Mouse (Mus musculus): ENCODE data around the gene Vmn1r180. TPM values are rescaled to one million over a fixed set of nuclear protein-coding genes. Genes with fewer than 3 reads are reported as not detected.
A peak's percentile ranks its signal among the peaks of the same experiment; 100 is the strongest.
"Not testable (repeated sequence)": the region's sequence is repeated elsewhere in the genome, so short reads cannot be mapped to it uniquely, and the experiment has no call there.

Vmn1r180 gene
- not detected in 2 replicates for polyA plus RNA-seq (2015; fragmentation: Nextera tagmentation; extraction: Ambion mirVana)

DNA sequence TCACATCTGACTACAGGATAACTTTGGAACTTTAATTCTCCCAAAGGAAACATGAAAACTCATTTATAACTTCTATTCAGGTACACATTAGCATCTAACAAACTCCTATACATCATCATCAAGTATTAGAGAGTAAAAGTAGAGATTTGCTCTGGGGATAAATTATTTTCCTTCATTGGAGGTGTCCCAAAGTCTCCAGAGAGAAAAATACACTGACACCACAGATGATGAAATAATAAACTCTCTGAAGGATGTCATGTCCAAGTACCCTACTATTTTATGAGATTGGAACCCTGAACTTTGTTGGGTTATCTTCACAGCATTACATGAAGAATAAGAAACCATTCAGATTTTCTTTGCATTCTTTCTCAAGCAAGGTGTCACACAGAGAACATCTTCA, at the start of gene Vmn1r180:
Gene Vmn1r180 (plus strand): TSS at position 301 of the 400 bp plus-strand sequence.
- no peaks in the 10 kb centered on the region for H3K27me3 ChIP-seq (ENCODE audit: control insufficient read depth, insufficient read depth, low read length)
- ATAC-seq (ENCODE audit: low FRiP score, low TSS enrichment) (no peak), DNase-seq (ENCODE audit: low spot score) (no peak)
- H3K36me3 ChIP-seq (ENCODE audit: control insufficient read depth, insufficient read depth, low read length) = no peaks in the 10 kb centered on the region
- no peak within 1 kb of the TSS for H3K4me2 ChIP-seq (replicated peaks; ENCODE audit: low read depth)
- TF ChIP-seq CTCF (IDR thresholded peaks at IDR 0.05; ENCODE audit: low read depth) (no peak), EP300 (optimal IDR thresholded peaks at IDR 0.05) (no peak)
- H3K9me3 ChIP-seq (ENCODE audit: control insufficient read depth, low read length) = no peaks in the 10 kb centered on the region
- H3K27ac ChIP-seq (replicated peaks) = no peak within 1 kb of the TSS
- H3K4me3 ChIP-seq (ENCODE audit: low read depth, low read length) = no peak within 1 kb of the TSS
- H3K4me1 ChIP-seq (replicated peaks; ENCODE audit: control insufficient read depth, insufficient read depth) = no peaks in the 10 kb centered on the region
- no peak within 1 kb of the TSS for H3K9ac ChIP-seq (ENCODE audit: low read length)

DNA sequence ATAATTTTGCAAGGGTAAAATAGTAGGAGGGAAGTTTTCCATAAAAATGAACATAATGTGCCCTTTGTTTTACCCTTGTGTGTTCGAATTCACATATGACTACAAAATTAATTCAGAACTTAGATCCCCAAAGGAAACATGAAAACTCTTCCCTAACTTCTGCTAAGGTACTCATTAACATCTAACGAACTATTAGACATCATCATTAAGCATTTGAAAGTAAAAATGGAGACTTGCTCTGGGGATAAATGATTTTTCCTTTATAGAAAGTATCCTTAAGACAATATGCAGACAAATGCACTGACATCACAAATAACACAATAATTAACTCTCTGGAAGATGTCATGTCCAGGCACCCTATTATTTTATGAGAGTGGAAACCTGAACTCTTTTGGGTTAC, 23.8 kb upstream of the Vmn1r180 start, which contains the start of gene Vmn1r179:
Gene Vmn1r179 (plus strand): TSS at position 301 of the 400 bp plus-strand sequence.
- ATAC-seq (ENCODE audit: low FRiP score, low TSS enrichment) = no peak
- no peaks in the 10 kb centered on the region for H3K9me3 ChIP-seq (ENCODE audit: control insufficient read depth, low read length)
- TF ChIP-seq CTCF (IDR thresholded peaks at IDR 0.05; ENCODE audit: low read depth) (no peak), EP300 (optimal IDR thresholded peaks at IDR 0.05) (no peak)
- no peaks in the 10 kb centered on the region for H3K27me3 ChIP-seq (ENCODE audit: control insufficient read depth, insufficient read depth, low read length)
- H3K36me3 ChIP-seq (ENCODE audit: control insufficient read depth, insufficient read depth, low read length) = no peaks in the 10 kb centered on the region
- no peak within 1 kb of the TSS for H3K4me3 ChIP-seq (ENCODE audit: low read depth, low read length)
- DNase-seq (ENCODE audit: low spot score) = no peak
- no peak within 1 kb of the TSS for H3K27ac ChIP-seq (replicated peaks)
- WGBS = 30% methylated on average over 2 of the region's 2 CpGs
- H3K9ac ChIP-seq (ENCODE audit: low read length) = no peak within 1 kb of the TSS
- no peak within 1 kb of the TSS for H3K4me2 ChIP-seq (replicated peaks; ENCODE audit: low read depth)
- H3K4me1 ChIP-seq (replicated peaks; ENCODE audit: control insufficient read depth, insufficient read depth) = no peaks in the 10 kb centered on the region

DNA sequence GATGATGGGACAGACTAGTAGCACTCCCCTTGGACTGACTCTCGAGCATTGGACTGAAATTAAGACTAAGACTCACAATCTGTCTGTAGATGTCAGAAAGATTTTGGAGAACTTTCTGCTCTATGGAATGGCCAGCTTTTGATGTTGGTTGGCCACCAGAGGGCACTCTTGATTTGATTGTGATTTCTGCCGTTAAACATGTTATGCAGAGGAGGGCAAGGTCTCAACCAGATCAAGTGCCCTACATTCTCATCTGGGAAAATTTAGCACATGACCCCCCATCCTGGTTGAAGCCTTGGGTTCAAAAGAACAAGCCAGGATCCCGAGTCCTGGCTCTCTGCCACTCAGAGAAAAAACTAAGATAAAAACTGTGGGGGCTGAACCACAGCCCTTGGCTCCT, 17.6 kb downstream of the Vmn1r180 start:
- peak; percentile 61 for TF ChIP-seq CTCF (IDR thresholded peaks at IDR 0.05; ENCODE audit: low read depth)

GRCm38 (mm10) chr7:23974315-23974714, 23.9 kb downstream of the Vmn1r180 start, which contains the start of gene Vmn1r181:
Vmn1r181 (plus strand) TSS chr7:23974615.
- H3K36me3 ChIP-seq (ENCODE audit: control insufficient read depth, insufficient read depth, low read length); H3K4me1 ChIP-seq (replicated peaks; ENCODE audit: control insufficient read depth, insufficient read depth); H3K4me2 ChIP-seq (replicated peaks; ENCODE audit: low read depth); ATAC-seq (ENCODE audit: low FRiP score, low TSS enrichment); H3K4me3 ChIP-seq (ENCODE audit: low read depth, low read length); DNase-seq (ENCODE audit: low spot score); H3K27ac ChIP-seq (replicated peaks); H3K27me3 ChIP-seq (ENCODE audit: control insufficient read depth, insufficient read depth, low read length); H3K9ac ChIP-seq (ENCODE audit: low read length); H3K9me3 ChIP-seq (ENCODE audit: control insufficient read depth, low read length): not testable (repeated sequence)
- WGBS = 76% methylated on average over 8 of the region's 9 CpGs

More for the DNA sequence above, 17.6 kb downstream of the Vmn1r180 start:
- H3K4me1 ChIP-seq (replicated peaks; ENCODE audit: control insufficient read depth, insufficient read depth); H3K9me3 ChIP-seq (ENCODE audit: control insufficient read depth, low read length); H3K4me3 ChIP-seq (ENCODE audit: low read depth, low read length); H3K9ac ChIP-seq (ENCODE audit: low read length); H3K4me2 ChIP-seq (replicated peaks; ENCODE audit: low read depth); ATAC-seq (ENCODE audit: low FRiP score, low TSS enrichment); DNase-seq (ENCODE audit: low spot score); H3K27ac ChIP-seq (replicated peaks); H3K36me3 ChIP-seq (ENCODE audit: control insufficient read depth, insufficient read depth, low read length); H3K27me3 ChIP-seq (ENCODE audit: control insufficient read depth, insufficient read depth, low read length): not testable (repeated sequence)
- WGBS = 41% methylated on average over 3 of the region's 3 CpGs

DNA sequence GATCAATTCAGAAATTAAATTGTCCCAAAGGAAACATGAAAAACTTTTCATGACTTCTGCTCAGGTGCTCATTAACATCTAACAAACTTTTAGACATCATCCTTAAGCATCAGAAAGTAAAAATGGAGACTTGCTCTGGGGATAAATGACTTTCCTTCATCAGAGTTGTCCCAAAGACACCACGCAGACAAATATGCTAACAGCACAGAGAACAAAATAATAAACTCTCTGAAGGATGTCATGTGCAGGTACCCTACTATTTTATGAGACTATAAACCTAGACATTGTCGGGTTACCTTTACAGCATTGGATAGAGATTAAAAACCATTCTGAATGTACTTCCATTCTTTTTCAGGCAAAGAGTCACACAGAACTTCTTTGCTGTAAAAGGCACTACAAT, 51.0 kb downstream of the Vmn1r180 start, which contains the start of gene V1rd19:
Gene V1rd19 (plus strand): TSS at position 301 of the 400 bp plus-strand sequence.
- WGBS = 65% methylated on average over 2 of the region's 2 CpGs
- no peak within 1 kb of the TSS for H3K4me2 ChIP-seq (replicated peaks; ENCODE audit: low read depth)
- ATAC-seq (ENCODE audit: low FRiP score, low TSS enrichment) (no peak), DNase-seq (ENCODE audit: low spot score) (no peak)
- H3K4me1 ChIP-seq (replicated peaks; ENCODE audit: control insufficient read depth, insufficient read depth) = no peaks in the 10 kb centered on the region
- TF ChIP-seq CTCF (IDR thresholded peaks at IDR 0.05; ENCODE audit: low read depth) (no peak), EP300 (optimal IDR thresholded peaks at IDR 0.05) (no peak)
- no peaks in the 10 kb centered on the region for H3K27me3 ChIP-seq (ENCODE audit: control insufficient read depth, insufficient read depth, low read length)
- no peaks in the 10 kb centered on the region for H3K36me3 ChIP-seq (ENCODE audit: control insufficient read depth, insufficient read depth, low read length)
- H3K9me3 ChIP-seq (ENCODE audit: control insufficient read depth, low read length) = no peaks in the 10 kb centered on the region
- H3K27ac ChIP-seq (replicated peaks) = no peak within 1 kb of the TSS
- no peak within 1 kb of the TSS for H3K9ac ChIP-seq (ENCODE audit: low read length)
- H3K4me3 ChIP-seq (ENCODE audit: low read depth, low read length) = no peak within 1 kb of the TSS

Other genes starting within 250 kb of the Vmn1r180 start
- gene Vmn1r173, start 249.9 kb upstream of the Vmn1r180 start, polyA plus RNA-seq (2015; fragmentation: Nextera tagmentation; extraction: Ambion mirVana) = not detected in 2 replicates
- gene Vmn1r174, start 198.4 kb upstream of the Vmn1r180 start, polyA plus RNA-seq (2015; fragmentation: Nextera tagmentation; extraction: Ambion mirVana) = 0.04 TPM in 1 of 2 replicates, not detected in the other
- gene Vmn1r175, start 140.0 kb upstream of the Vmn1r180 start, polyA plus RNA-seq (2015; fragmentation: Nextera tagmentation; extraction: Ambion mirVana) = not detected in 2 replicates
- not detected in 2 replicates for gene Vmn1r176, start 113.3 kb upstream of the Vmn1r180 start, polyA plus RNA-seq (2015; fragmentation: Nextera tagmentation; extraction: Ambion mirVana)
- gene Vmn1r177, start 84.2 kb upstream of the Vmn1r180 start, polyA plus RNA-seq (2015; fragmentation: Nextera tagmentation; extraction: Ambion mirVana) = not detected in 2 replicates
- not detected in 2 replicates for gene Vmn1r178, start 58.6 kb upstream of the Vmn1r180 start, polyA plus RNA-seq (2015; fragmentation: Nextera tagmentation; extraction: Ambion mirVana)
- 0.02 TPM in 1 of 2 replicates, not detected in the other for gene Vmn1r179, start 23.7 kb upstream of the Vmn1r180 start, polyA plus RNA-seq (2015; fragmentation: Nextera tagmentation; extraction: Ambion mirVana)
- gene Vmn1r181, start 24.0 kb downstream of the Vmn1r180 start, polyA plus RNA-seq (2015; fragmentation: Nextera tagmentation; extraction: Ambion mirVana) = 0.04 TPM in 1 of 2 replicates, not detected in the other
- not detected in 2 replicates for gene V1rd19, start 51.1 kb downstream of the Vmn1r180 start, polyA plus RNA-seq (2015; fragmentation: Nextera tagmentation; extraction: Ambion mirVana)
- gene Vmn1r183, start 102.6 kb downstream of the Vmn1r180 start, polyA plus RNA-seq (2015; fragmentation: Nextera tagmentation; extraction: Ambion mirVana) = 0.01 TPM in 1 of 2 replicates, not detected in the other
- 6.7 and 7.1 TPM in 2 replicates for gene Zfp180, start 131.3 kb downstream of the Vmn1r180 start, polyA plus RNA-seq (2015; fragmentation: Nextera tagmentation; extraction: Ambion mirVana)
- gene Zfp112, start 161.7 kb downstream of the Vmn1r180 start, polyA plus RNA-seq (2015; fragmentation: Nextera tagmentation; extraction: Ambion mirVana) = 2.2 and 3.4 TPM in 2 replicates
- 8.3 TPM in 2 replicates for gene Zfp235, start 183.5 kb downstream of the Vmn1r180 start, polyA plus RNA-seq (2015; fragmentation: Nextera tagmentation; extraction: Ambion mirVana)
- gene Zfp114, start 224.4 kb downstream of the Vmn1r180 start, polyA plus RNA-seq (2015; fragmentation: Nextera tagmentation; extraction: Ambion mirVana) = 1.2 and 1.4 TPM in 2 replicates